21 mouse cellular contexts compared by ENCODE assay signal in the genomic region with DNA sequence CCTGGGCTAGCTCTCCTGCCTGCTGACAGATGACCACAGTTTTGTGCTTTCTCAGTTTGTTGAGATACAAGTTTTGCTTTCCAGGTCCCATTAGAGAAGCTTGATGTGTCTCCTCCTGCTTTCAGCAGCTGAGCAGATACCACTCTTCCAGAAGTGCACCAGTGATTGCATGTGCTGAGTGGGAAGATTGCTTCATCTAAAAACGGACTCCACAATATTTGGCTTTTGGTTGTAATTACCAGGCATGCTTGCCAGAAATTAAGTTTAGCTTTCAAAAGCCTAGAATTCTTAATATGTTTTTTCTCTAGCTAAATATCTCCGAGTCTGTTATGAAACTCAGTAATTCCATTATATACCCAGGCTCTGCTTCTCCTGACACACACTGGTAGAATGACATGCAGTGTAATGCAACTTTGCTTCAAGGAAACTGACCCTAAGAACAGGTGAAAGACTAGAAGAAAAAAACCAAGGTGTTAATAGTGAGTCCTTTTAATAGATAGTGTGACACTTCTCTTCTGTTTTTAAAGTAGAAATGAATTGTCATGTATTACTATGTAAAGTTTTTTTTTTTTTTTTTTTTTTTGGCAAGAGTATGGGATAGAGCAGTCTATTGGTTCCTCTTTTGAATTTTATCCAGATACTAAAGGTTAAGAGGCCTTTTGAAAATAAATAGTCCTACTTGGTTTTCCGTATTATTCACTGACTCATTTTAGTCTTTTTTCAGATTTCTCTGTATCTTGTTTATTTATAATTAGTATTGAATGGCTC. TPM values are rescaled to one million over a fixed set of nuclear protein-coding genes. Genes with fewer than 3 reads are reported as not detected.
DNase-seq lines count a peak whose midpoint lies in the region; ATAC-seq lines count a peak whose summit lies in the region.
"Had no signal": no experiment of that assay in that cellular context is flagged by ENCODE, and none has a peak within 500 bp of the region (broad histone marks: within the 10 kb centered on the region; RNA-seq: fewer than 3 reads in every experiment).

No protein-coding gene starts in this region.

- H3K27ac ChIP-seq in heart, embryonic 13.5 days (replicated peaks), result 0 out of 2 replicates have a peak overlapping the region, but pooled peaks have one; percentile 28
- H3K27ac ChIP-seq in liver, embryonic 13.5 days, result no peak overlapping the region
- no peak overlapping the region for H3K27ac ChIP-seq in liver, embryonic 12.5 days
- H3K27ac ChIP-seq: embryonic facial prominence, embryonic 13.5 days; hindbrain, embryonic 12.5 days; kidney, embryonic 15.5 days; limb, embryonic 13.5 days; neural tube, embryonic 15.5 days; stomach, embryonic 15.5 days had no signal

- no peak for DNase-seq in heart, postnatal 36 days
- no peak for DNase-seq in liver, embryonic 13.5 days
- peak; percentile 36 for DNase-seq in adipocyte (ENCODE audit: low spot score)
- peak; percentile 37 for DNase-seq in lung, postnatal 10 days
- DNase-seq in ovary, postnatal 14 days (ENCODE audit: low spot score), result no peak
- DNase-seq: adrenal gland, postnatal 14 days; B cell, adult 2 months; cerebellum, adult 9-10 months; gastrocnemius, postnatal 14 days; midbrain, embryonic 14.5 days had no signal

- H3K4me1 ChIP-seq in heart, embryonic 13.5 days, result peaks cover 42% of the 10 kb centered on the region
- peaks cover 63% of the 10 kb centered on the region for H3K4me1 ChIP-seq in liver, embryonic 13.5 days (replicated peaks)
- peaks cover 55% of the 10 kb centered on the region for H3K4me1 ChIP-seq in liver, embryonic 12.5 days
- H3K4me1 ChIP-seq: hindbrain, embryonic 12.5 days; stomach, embryonic 15.5 days had no signal

- 44% methylated on average over 3 of the region's 3 CpGs for whole genome bisulfite sequencing in heart, embryonic 13.5 days
- 69% methylated on average over 3 of the region's 3 CpGs for WGBS in liver, embryonic 13.5 days (ENCODE audit: insufficient replicate concordance)
- WGBS in liver, embryonic 12.5 days (ENCODE audit: insufficient replicate concordance), result 72% methylated on average over 3 of the region's 3 CpGs

- no peak overlapping the region for H3K4me2 ChIP-seq in heart, embryonic 13.5 days
- no peak overlapping the region for H3K4me2 ChIP-seq in liver, embryonic 13.5 days
- H3K4me2 ChIP-seq in liver, embryonic 12.5 days, result no peak overlapping the region
- H3K4me2 ChIP-seq: embryonic facial prominence, embryonic 13.5 days; hindbrain, embryonic 12.5 days; kidney, embryonic 15.5 days; limb, embryonic 13.5 days; neural tube, embryonic 15.5 days; stomach, embryonic 15.5 days had no signal

- intact Hi-C loops in heart, postnatal 36 days (cut with DNase I), result no loop called here

- no peaks in the 10 kb centered on the region for H3K36me3 ChIP-seq in heart, embryonic 13.5 days
- no peaks in the 10 kb centered on the region for H3K36me3 ChIP-seq in liver, embryonic 13.5 days
- peaks cover 10% of the 10 kb centered on the region for H3K36me3 ChIP-seq in liver, embryonic 12.5 days
- H3K36me3 ChIP-seq: hindbrain, embryonic 12.5 days; neural tube, embryonic 15.5 days; stomach, embryonic 15.5 days had no signal

- no peak overlapping the region for H3K4me3 ChIP-seq in heart, embryonic 13.5 days
- no peak overlapping the region for H3K4me3 ChIP-seq in liver, embryonic 13.5 days (replicated peaks)
- H3K4me3 ChIP-seq in liver, embryonic 12.5 days, result no peak overlapping the region
- H3K4me3 ChIP-seq: embryonic facial prominence, embryonic 13.5 days; hindbrain, embryonic 12.5 days; kidney, embryonic 15.5 days; limb, embryonic 13.5 days; myocyte; neural tube, embryonic 15.5 days; stomach, embryonic 15.5 days had no signal

- no peaks in the 10 kb centered on the region for H3K27me3 ChIP-seq in heart, embryonic 13.5 days (replicated peaks)
- no peaks in the 10 kb centered on the region for H3K27me3 ChIP-seq in liver, embryonic 13.5 days
- H3K27me3 ChIP-seq in liver, embryonic 12.5 days (replicated peaks), result no peaks in the 10 kb centered on the region
- H3K27me3 ChIP-seq: embryonic facial prominence, embryonic 13.5 days; hindbrain, embryonic 12.5 days; kidney, embryonic 15.5 days; limb, embryonic 13.5 days; neural tube, embryonic 15.5 days; stomach, embryonic 15.5 days had no signal

- H3K9me3 ChIP-seq in heart, embryonic 13.5 days, result no peaks in the 10 kb centered on the region
- no peaks in the 10 kb centered on the region for H3K9me3 ChIP-seq in liver, embryonic 13.5 days (replicated peaks)
- no peaks in the 10 kb centered on the region for H3K9me3 ChIP-seq in liver, embryonic 12.5 days (replicated peaks)
- H3K9me3 ChIP-seq: embryonic facial prominence, embryonic 13.5 days; kidney, embryonic 15.5 days; neural tube, embryonic 15.5 days; stomach, embryonic 15.5 days had no signal

- ATAC-seq in heart, embryonic 13.5 days (ENCODE audit: extremely low read depth, insufficient number of reproducible peaks, low FRiP score, low TSS enrichment), result no peak
- no peak for ATAC-seq in liver, embryonic 13.5 days (ENCODE audit: low read depth)
- ATAC-seq in liver, embryonic 12.5 days, result no peak
- ATAC-seq: forebrain, embryonic 16.5 days; inflammation-experienced regulatory T-cells, adult 6 months had no signal

- no peak overlapping the region for H3K9ac ChIP-seq in heart, embryonic 13.5 days
- H3K9ac ChIP-seq in liver, embryonic 13.5 days, result peak overlapping the region; percentile 39; the same call in 1 of the 2 replicates
- H3K9ac ChIP-seq in liver, embryonic 12.5 days, result no peak overlapping the region
- H3K9ac ChIP-seq: embryonic facial prominence, embryonic 13.5 days; hindbrain, embryonic 12.5 days; kidney, embryonic 15.5 days; limb, embryonic 13.5 days; neural tube, embryonic 15.5 days; stomach, embryonic 15.5 days had no signal

RNA-seq across cellular contexts. Expression of a gene that starts 40.7 kb away (rescaled TPM):
- polyA plus RNA-seq in heart, embryonic 13.5 days (2015; fragmentation: Nextera tagmentation; extraction: Ambion mirVana), result 20.5 and 23.9 TPM in 2 replicates
- 1 to 10 TPM; 7.2 to 7.6 TPM for total RNA-seq in heart, postnatal 36 days (2021)
- 8.1 and 9.5 TPM in 2 replicates for polyA plus RNA-seq in liver, embryonic 13.5 days (2015; fragmentation: Nextera tagmentation; extraction: Ambion mirVana)
- polyA plus RNA-seq in liver, embryonic 12.5 days (2016; fragmentation: Nextera tagmentation; extraction: Ambion mirVana), result 12.8 and 14.8 TPM in 2 replicates

Comparison
In these comparisons a context has a peak if more than half of its experiments do, and no peak if none do; other contexts are left out.
1. DNase-seq: peak in adipocyte (single experiment) and lung, postnatal 10 days (single experiment); none in heart, postnatal 36 days (0 of 2), liver, embryonic 13.5 days (single experiment) and ovary, postnatal 14 days (single experiment).